Mouse (Mus musculus) stomach, embryonic 15.5 days (tissue): ENCODE measurements around the gene Shisa5. TPM values are rescaled to one million over a fixed set of nuclear protein-coding genes. Genes with fewer than 3 reads are reported as not detected.

ENCODE experiments used
- ATAC-seq: fragments of 200-750 bp; cut with Nextera tagmentation; 2 replicates; pipeline ENCODE4 v1.8.0; 2017; ENCODE audit warnings: low read depth, moderate number of reproducible peaks, moderate TSS enrichment; ENCODE audit not compliant: insufficient read depth, low FRiP score
- H3K27ac ChIP-seq: fragments of 300-500 bp; sonication (generic); 2 replicates; pipeline ENCODE4 v1.5.1; 2015; ENCODE audit warnings: mild to moderate bottlenecking, inconsistent platforms
- H3K27me3 ChIP-seq: fragments of 300-500 bp; sonication (generic); replicated peaks from 2 replicates; pipeline ENCODE4 v1.6.1; 2015; ENCODE audit warnings: inconsistent platforms
- H3K36me3 ChIP-seq: fragments of 300-500 bp; sonication (generic); 2 replicates; pipeline ENCODE4 v1.6.1; 2015; ENCODE audit warnings: inconsistent platforms
- H3K4me1 ChIP-seq: fragments of 300-500 bp; sonication (generic); 2 replicates; pipeline ENCODE4 v1.6.1; 2015; ENCODE audit warnings: inconsistent platforms
- H3K4me2 ChIP-seq: fragments of 300-500 bp; sonication (generic); 2 replicates; pipeline ENCODE4 v1.6.1; 2015; ENCODE audit warnings: mild to moderate bottlenecking, inconsistent platforms
- H3K4me3 ChIP-seq: fragments of 300-500 bp; sonication (generic); replicated peaks from 2 replicates; pipeline ENCODE4 v1.5.1; 2015; ENCODE audit warnings: inconsistent platforms
- H3K9ac ChIP-seq: fragments of 300-500 bp; sonication (generic); 2 replicates; pipeline ENCODE4 v1.6.1; 2015; ENCODE audit warnings: inconsistent platforms
- H3K9me3 ChIP-seq: fragments of 300-500 bp; sonication (generic); 2 replicates; pipeline ENCODE4 v1.6.1; 2016; ENCODE audit warnings: inconsistent platforms
- WGBS: fragments of 180-500 bp; shearing (Covaris S2); methylation state at CpG from one replicate; pipeline ENCODE4 v1.1.7; 2015; 5-methylcytosine and 5-hydroxymethylcytosine counted together
- polyA plus RNA-seq: library from polyadenylated mRNA; unstranded; fragments of >200 nt; fragmentation: Nextera tagmentation; extraction: Ambion mirVana; gene quantifications from 2 replicates; pipeline ENCODE4 v1.2.1, GENCODE M21; 2015

Shisa5 gene
- polyA plus RNA-seq, 1 experiment from 2014 or later, result 104 TPM

- no peak for ATAC-seq
- Histone ChIP-seq H3K4me2 (peak overlapping the region; percentile 85), H3K27ac (peak overlapping the region; percentile 99), H3K9me3 (no peaks in the 10 kb centered on the region), H3K4me1 (peaks cover 60% of the 10 kb centered on the region), H3K27me3 (no peaks in the 10 kb centered on the region), H3K36me3 (0 out of 2 replicates have a peak, but pooled peaks cover 3% of the 10 kb centered on the region), H3K4me3 (peak overlapping the region; percentile 80), H3K9ac (no peak overlapping the region)
- 20% methylated on average over 6 of the region's 6 CpGs for WGBS
Measured at GRCm38 (mm10) chr9:109097291-109097690, 58.9 kb downstream of the Shisa5 start.

GRCm38 (mm10) chr9:109097831-109098230 lies 59.5 kb downstream of the Shisa5 start:
- H3K27ac ChIP-seq, result peak overlapping the region; percentile 99
- peaks cover 60% of the 10 kb centered on the region for H3K4me1 ChIP-seq
- 0 out of 2 replicates have a peak overlapping the region, but pooled peaks have one; percentile 12 for H3K4me3 ChIP-seq
- 58% methylated on average over 5 of the region's 5 CpGs for WGBS
- H3K4me2 ChIP-seq, result peak overlapping the region; percentile 85
- no peaks in the 10 kb centered on the region for H3K9me3 ChIP-seq
- H3K36me3 ChIP-seq, result 0 out of 2 replicates have a peak, but pooled peaks cover 3% of the 10 kb centered on the region
- H3K9ac ChIP-seq, result no peak overlapping the region
- no peaks in the 10 kb centered on the region for H3K27me3 ChIP-seq
- no peak for ATAC-seq

GRCm38 (mm10) chr9:109098366-109098765 lies 60.0 kb downstream of the Shisa5 start:
- Histone ChIP-seq H3K27ac (peak overlapping the region; percentile 99), H3K27me3 (no peaks in the 10 kb centered on the region), H3K4me2 (peak overlapping the region; percentile 85), H3K9ac (no peak overlapping the region), H3K4me1 (peaks cover 60% of the 10 kb centered on the region), H3K36me3 (0 out of 2 replicates have a peak, but pooled peaks cover 3% of the 10 kb centered on the region), H3K9me3 (no peaks in the 10 kb centered on the region), H3K4me3 (peak overlapping the region; percentile 7; the same call in 1 of the 2 replicates)
- 71% methylated on average over 8 of the region's 8 CpGs for WGBS
- no peak for ATAC-seq

- ATAC-seq, result peak; percentile 37; the same call in 1 of the 2 replicates
- H3K9ac ChIP-seq, result no peak overlapping the region
- peaks cover 55% of the 10 kb centered on the region for H3K4me1 ChIP-seq
- peak overlapping the region; percentile 85 for H3K4me2 ChIP-seq
- H3K27ac ChIP-seq, result peak overlapping the region; percentile 99
- H3K4me3 ChIP-seq, result 0 out of 2 replicates have a peak overlapping the region, but pooled peaks have one; percentile 7
- H3K36me3 ChIP-seq, result 0 out of 2 replicates have a peak, but pooled peaks cover 3% of the 10 kb centered on the region
- H3K27me3 ChIP-seq, result no peaks in the 10 kb centered on the region
- 16% methylated on average over 6 of the region's 6 CpGs for WGBS
- no peaks in the 10 kb centered on the region for H3K9me3 ChIP-seq
Measured at GRCm38 (mm10) chr9:109098969-109099368, 60.6 kb downstream of the Shisa5 start.

- Histone ChIP-seq H3K4me3 (no peak overlapping the region), H3K4me1 (peaks cover 45% of the 10 kb centered on the region), H3K27me3 (no peaks in the 10 kb centered on the region), H3K27ac (no peak overlapping the region), H3K4me2 (no peak overlapping the region), H3K9ac (no peak overlapping the region), H3K9me3 (no peaks in the 10 kb centered on the region), H3K36me3 (peaks cover 9% of the 10 kb centered on the region; the same call in 1 of the 2 replicates)
- WGBS, result 87% methylated on average over 20 of the region's 20 CpGs
- no peak for ATAC-seq
Measured at GRCm38 (mm10) chr9:109100307-109100928, 62.1 kb downstream of the Shisa5 start.

- Histone ChIP-seq H3K9me3 (no peaks in the 10 kb centered on the region), H3K4me1 (peaks cover 32% of the 10 kb centered on the region), H3K4me2 (no peak overlapping the region), H3K9ac (no peak overlapping the region), H3K36me3 (peaks cover 21% of the 10 kb centered on the region), H3K27me3 (no peaks in the 10 kb centered on the region), H3K27ac (no peak overlapping the region), H3K4me3 (no peak overlapping the region)
- no peak for ATAC-seq
- 92% methylated on average over 5 of the region's 5 CpGs for WGBS
Measured at GRCm38 (mm10) chr9:109101933-109102445, 63.6 kb downstream of the Shisa5 start.

GRCm38 (mm10) chr9:109102541-109102940 lies 64.2 kb downstream of the Shisa5 start:
- Histone ChIP-seq H3K4me2 (no peak overlapping the region), H3K36me3 (peaks cover 22% of the 10 kb centered on the region), H3K9me3 (no peaks in the 10 kb centered on the region), H3K4me1 (peaks cover 27% of the 10 kb centered on the region), H3K4me3 (no peak overlapping the region), H3K27me3 (no peaks in the 10 kb centered on the region), H3K27ac (no peak overlapping the region), H3K9ac (no peak overlapping the region)
- no peak for ATAC-seq
- 83% methylated on average over 3 of the region's 3 CpGs for WGBS

GRCm38 (mm10) chr9:109103250-109103649 lies 64.9 kb downstream of the Shisa5 start:
- no peak overlapping the region for H3K4me3 ChIP-seq
- peaks cover 22% of the 10 kb centered on the region for H3K36me3 ChIP-seq
- H3K9me3 ChIP-seq, result no peaks in the 10 kb centered on the region
- no peaks in the 10 kb centered on the region for H3K27me3 ChIP-seq
- no peak overlapping the region for H3K9ac ChIP-seq
- ATAC-seq, result no peak
- no peak overlapping the region for H3K4me2 ChIP-seq
- 64% methylated on average over 7 of the region's 7 CpGs for WGBS
- peaks cover 20% of the 10 kb centered on the region for H3K4me1 ChIP-seq
- H3K27ac ChIP-seq, result no peak overlapping the region

GRCm38 (mm10) chr9:109104083-109104482 lies 65.7 kb downstream of the Shisa5 start:
- Histone ChIP-seq H3K36me3 (peaks cover 22% of the 10 kb centered on the region), H3K27me3 (no peaks in the 10 kb centered on the region), H3K4me3 (no peak overlapping the region), H3K9ac (no peak overlapping the region), H3K4me1 (peaks cover 11% of the 10 kb centered on the region), H3K27ac (no peak overlapping the region), H3K4me2 (no peak overlapping the region), H3K9me3 (no peaks in the 10 kb centered on the region)
- 88% methylated on average over 9 of the region's 9 CpGs for WGBS
- ATAC-seq, result no peak

GRCm38 (mm10) chr9:109105011-109105410 lies 66.6 kb downstream of the Shisa5 start:
- H3K4me2 ChIP-seq, result no peak overlapping the region
- H3K27ac ChIP-seq, result no peak overlapping the region
- H3K9me3 ChIP-seq, result no peaks in the 10 kb centered on the region
- ATAC-seq, result no peak
- 64% methylated on average over 12 of the region's 12 CpGs for WGBS
- H3K36me3 ChIP-seq, result peaks cover 19% of the 10 kb centered on the region
- no peak overlapping the region for H3K9ac ChIP-seq
- no peak overlapping the region for H3K4me3 ChIP-seq
- peaks cover 4% of the 10 kb centered on the region; the same call in 1 of the 2 replicates for H3K4me1 ChIP-seq
- H3K27me3 ChIP-seq, result no peaks in the 10 kb centered on the region

- WGBS, result 89% methylated on average over 12 of the region's 12 CpGs
- H3K36me3 ChIP-seq, result peaks cover 23% of the 10 kb centered on the region
- H3K27me3 ChIP-seq, result no peaks in the 10 kb centered on the region
- no peak overlapping the region for H3K4me2 ChIP-seq
- H3K4me1 ChIP-seq, result no peaks in the 10 kb centered on the region; the same call in 1 of the 2 replicates
- no peaks in the 10 kb centered on the region for H3K9me3 ChIP-seq
- H3K9ac ChIP-seq, result no peak overlapping the region
- no peak for ATAC-seq
- no peak overlapping the region for H3K27ac ChIP-seq
- H3K4me3 ChIP-seq, result no peak overlapping the region
Measured at GRCm38 (mm10) chr9:109105648-109106047, 67.3 kb downstream of the Shisa5 start.

- Histone ChIP-seq H3K27ac (no peak overlapping the region), H3K36me3 (peaks cover 29% of the 10 kb centered on the region), H3K4me1 (no peaks in the 10 kb centered on the region; the same call in 1 of the 2 replicates), H3K4me3 (no peak overlapping the region), H3K9me3 (no peaks in the 10 kb centered on the region), H3K9ac (no peak overlapping the region), H3K4me2 (no peak overlapping the region), H3K27me3 (no peaks in the 10 kb centered on the region)
- no peak for ATAC-seq
- WGBS, result 66% methylated on average over 5 of the region's 6 CpGs
Measured at GRCm38 (mm10) chr9:109107341-109107740, 69.0 kb downstream of the Shisa5 start.
